Mouse (Mus musculus) forebrain, embryonic 14.5 days (tissue): ENCODE measurements at regions not wholly inside any gene's neighbourhood (a gene's known extent, or its start where the extent isn't known, plus 50 kb on each side); places are given as distances from the start of the nearest gene placed in this dataset.

Experiments used
- ATAC-seq: fragments of 200-750 bp; cut with Nextera tagmentation; 2 replicates; pipeline ENCODE4 v1.8.0; 2017; ENCODE audit warnings: mild to moderate bottlenecking, moderate library complexity
- DNase-seq: peaks from one replicate; pipeline ENCODE4 v3.0.0-alpha.2; 2015; ENCODE audit warnings: low spot score
- H3K27ac ChIP-seq: fragments of 300-500 bp; sonication (generic); 2 replicates; pipeline ENCODE4 v1.5.1; 2014; ENCODE audit warnings: low read depth, mild to moderate bottlenecking, control low read depth, low read length, moderate library complexity
- H3K27me3 ChIP-seq: fragments of 300-500 bp; sonication (generic); replicated peaks from 2 replicates; pipeline ENCODE4 v1.6.1; 2014; ENCODE audit warnings: low read length, control low read depth, mixed read lengths; ENCODE audit not compliant: control insufficient read depth, insufficient read depth
- H3K36me3 ChIP-seq: fragments of 300-500 bp; sonication (generic); 2 replicates; pipeline ENCODE4 v1.6.1; 2014; ENCODE audit warnings: low read length, control low read depth; ENCODE audit not compliant: control insufficient read depth, insufficient read depth
- H3K4me1 ChIP-seq: fragments of 300-500 bp; sonication (generic); 2 replicates; pipeline ENCODE4 v1.6.1; 2014; ENCODE audit warnings: antibody characterized with exemption, low read length, control low read depth; ENCODE audit not compliant: control insufficient read depth, insufficient read depth
- H3K4me2 ChIP-seq: fragments of 300-500 bp; sonication (generic); 2 replicates; pipeline ENCODE4 v1.6.1; 2014; ENCODE audit warnings: mild to moderate bottlenecking, control low read depth, low read length
- H3K4me3 ChIP-seq: fragments of 300-500 bp; sonication (generic); 2 replicates; pipeline ENCODE4 v1.5.1; 2014; ENCODE audit warnings: low read depth, low read length, control low read depth
- H3K9ac ChIP-seq: fragments of 300-500 bp; sonication (generic); 2 replicates; pipeline ENCODE4 v1.6.1; 2014; ENCODE audit warnings: mild to moderate bottlenecking, low read length, control low read depth, moderate library complexity
- H3K9me3 ChIP-seq: fragments of 300-500 bp; sonication (generic); replicated peaks from 2 replicates; pipeline ENCODE4 v1.6.1; 2016; ENCODE audit warnings: low read length, control low read depth, mixed read lengths; ENCODE audit not compliant: control insufficient read depth
- WGBS: fragments of 180-500 bp; shearing (Covaris S2); extraction: QIAGEN DNeasy Blood & Tissue Kit; methylation state at CpG from one replicate; pipeline ENCODE4 v1.1.7; 2014; 5-methylcytosine and 5-hydroxymethylcytosine counted together

DNA sequence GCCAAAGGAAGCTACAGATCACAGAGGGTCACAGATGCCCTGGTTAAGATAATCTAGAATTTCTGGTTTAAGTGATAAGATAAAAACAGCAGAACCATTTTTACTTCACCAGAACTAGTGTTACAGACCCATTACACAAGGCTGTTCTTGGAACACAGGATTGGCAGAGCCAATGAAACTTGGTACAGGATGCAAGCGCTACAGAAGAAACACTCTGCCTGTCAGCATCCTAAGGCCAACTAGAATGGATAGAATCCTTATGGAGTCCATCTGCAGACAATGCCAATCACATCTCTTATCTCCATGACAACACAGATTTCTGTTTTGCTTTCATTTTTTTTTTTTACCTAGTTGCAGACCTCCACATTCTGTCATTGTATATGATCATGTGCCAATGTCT, 759.4 kb upstream of the Stxbp6 start:
- Histone ChIP-seq H3K9ac (no peak overlapping the region), H3K27me3 (no peaks in the 10 kb centered on the region), H3K9me3 (no peaks in the 10 kb centered on the region), H3K4me3 (no peak overlapping the region), H3K4me2 (no peak overlapping the region), H3K36me3 (no peaks in the 10 kb centered on the region), H3K4me1 (no peaks in the 10 kb centered on the region; the same call in 1 of the 2 replicates), H3K27ac (no peak overlapping the region)
- WGBS: 86% methylated on average over 1 of the region's 1 CpGs
- no peak for DNase-seq
- no peak; the same call in 1 of the 2 replicates for ATAC-seq

DNA sequence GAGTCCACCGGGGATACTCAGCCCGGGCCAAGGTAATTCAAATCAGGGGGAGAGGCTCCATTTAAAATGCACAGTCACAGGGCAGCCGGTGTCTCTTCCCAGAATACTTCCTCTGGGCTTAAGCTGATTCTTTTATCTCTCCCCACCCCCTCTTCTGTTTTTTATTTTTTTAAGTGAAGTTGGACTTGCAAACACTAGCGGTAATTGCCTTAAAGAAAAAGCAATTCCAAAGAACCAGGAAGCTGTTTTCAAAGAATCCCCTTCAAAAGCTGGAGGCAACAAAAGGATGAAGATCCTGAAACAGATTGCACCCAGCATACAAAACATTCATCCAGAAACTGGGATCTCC, 758.9 kb upstream of the Stxbp6 start:
- Histone ChIP-seq H3K4me3 (no peak overlapping the region), H3K27ac (no peak overlapping the region), H3K27me3 (no peaks in the 10 kb centered on the region), H3K9me3 (no peaks in the 10 kb centered on the region), H3K36me3 (no peaks in the 10 kb centered on the region), H3K9ac (no peak overlapping the region), H3K4me2 (no peak overlapping the region), H3K4me1 (no peaks in the 10 kb centered on the region; the same call in 1 of the 2 replicates)
- no peak for ATAC-seq
- peak; percentile 21 for DNase-seq
- 7% methylated on average over 4 of the region's 4 CpGs for WGBS

DNA sequence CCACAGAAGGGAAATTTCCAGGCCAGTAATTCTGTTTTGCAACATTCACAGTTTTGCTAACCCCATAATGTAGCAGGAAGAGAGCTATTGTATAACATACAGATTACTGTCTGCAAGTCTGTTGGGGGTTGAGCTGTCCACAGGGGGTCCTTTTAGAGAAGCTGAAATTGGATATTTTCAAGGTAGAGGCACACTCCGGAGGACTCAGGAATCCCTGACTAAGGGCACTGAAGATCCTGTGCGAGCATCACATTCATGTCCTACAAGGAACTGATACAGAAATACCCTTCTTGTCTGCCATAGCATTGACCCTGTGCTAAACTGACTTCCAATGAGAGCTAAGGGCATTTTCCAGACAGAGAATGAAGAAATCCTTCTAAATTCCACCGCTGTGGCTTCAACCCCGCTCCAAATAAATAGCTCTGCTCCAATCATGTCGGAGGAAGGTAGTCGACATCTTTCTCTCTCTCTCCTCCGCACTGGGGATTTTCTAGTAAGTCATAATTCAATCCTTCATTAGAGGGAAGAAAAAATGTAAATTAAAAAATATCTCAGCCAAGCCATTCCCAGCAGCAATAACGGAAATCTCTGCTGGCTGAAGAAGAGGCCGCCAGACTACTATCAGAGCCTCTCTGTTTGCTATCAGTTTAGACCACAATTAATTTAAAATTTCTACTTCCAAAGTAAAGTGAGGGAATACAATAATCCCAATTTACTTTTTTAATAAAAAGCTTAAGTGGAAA, 758.3 kb upstream of the Stxbp6 start:
- H3K36me3 ChIP-seq: no peaks in the 10 kb centered on the region
- no peaks in the 10 kb centered on the region; the same call in 1 of the 2 replicates for H3K4me1 ChIP-seq
- no peak overlapping the region for H3K4me2 ChIP-seq
- ATAC-seq (no peak), DNase-seq (no peak)
- H3K4me3 ChIP-seq: no peak overlapping the region
- H3K9ac ChIP-seq: no peak overlapping the region
- no peak overlapping the region for H3K27ac ChIP-seq
- H3K27me3 ChIP-seq: no peaks in the 10 kb centered on the region
- no peaks in the 10 kb centered on the region for H3K9me3 ChIP-seq
- WGBS: 33% methylated on average over 9 of the region's 9 CpGs

DNA sequence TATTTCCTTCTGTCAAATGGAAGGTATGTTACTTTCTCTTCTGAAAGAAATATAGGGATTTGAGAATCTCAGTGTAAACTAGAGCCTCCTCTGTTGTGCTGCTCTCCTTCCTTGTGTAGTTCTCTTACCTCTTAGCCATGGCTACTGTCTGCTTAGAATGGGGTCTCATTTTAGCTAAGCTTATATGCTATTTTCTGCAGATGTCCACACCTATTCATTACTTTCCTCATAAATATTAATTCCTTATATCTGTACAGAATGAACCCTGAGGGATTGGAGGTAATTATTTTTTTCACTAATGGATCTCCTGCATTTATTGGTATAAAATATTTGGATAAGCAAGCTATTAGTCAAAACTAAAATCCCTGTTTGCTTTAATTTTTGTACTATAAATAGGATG, 750.4 kb upstream of the Stxbp6 start:
- no peaks in the 10 kb centered on the region for H3K9me3 ChIP-seq
- no peaks in the 10 kb centered on the region for H3K36me3 ChIP-seq
- H3K27me3 ChIP-seq: no peaks in the 10 kb centered on the region
- no peak overlapping the region for H3K27ac ChIP-seq
- H3K4me1 ChIP-seq: no peaks in the 10 kb centered on the region
- no peak for DNase-seq
- no peak overlapping the region for H3K9ac ChIP-seq
- no peak overlapping the region for H3K4me2 ChIP-seq
- no peak for ATAC-seq
- no peak overlapping the region for H3K4me3 ChIP-seq
